ENCODE assay signal across 1 mouse cellular context in the genomic region with DNA sequence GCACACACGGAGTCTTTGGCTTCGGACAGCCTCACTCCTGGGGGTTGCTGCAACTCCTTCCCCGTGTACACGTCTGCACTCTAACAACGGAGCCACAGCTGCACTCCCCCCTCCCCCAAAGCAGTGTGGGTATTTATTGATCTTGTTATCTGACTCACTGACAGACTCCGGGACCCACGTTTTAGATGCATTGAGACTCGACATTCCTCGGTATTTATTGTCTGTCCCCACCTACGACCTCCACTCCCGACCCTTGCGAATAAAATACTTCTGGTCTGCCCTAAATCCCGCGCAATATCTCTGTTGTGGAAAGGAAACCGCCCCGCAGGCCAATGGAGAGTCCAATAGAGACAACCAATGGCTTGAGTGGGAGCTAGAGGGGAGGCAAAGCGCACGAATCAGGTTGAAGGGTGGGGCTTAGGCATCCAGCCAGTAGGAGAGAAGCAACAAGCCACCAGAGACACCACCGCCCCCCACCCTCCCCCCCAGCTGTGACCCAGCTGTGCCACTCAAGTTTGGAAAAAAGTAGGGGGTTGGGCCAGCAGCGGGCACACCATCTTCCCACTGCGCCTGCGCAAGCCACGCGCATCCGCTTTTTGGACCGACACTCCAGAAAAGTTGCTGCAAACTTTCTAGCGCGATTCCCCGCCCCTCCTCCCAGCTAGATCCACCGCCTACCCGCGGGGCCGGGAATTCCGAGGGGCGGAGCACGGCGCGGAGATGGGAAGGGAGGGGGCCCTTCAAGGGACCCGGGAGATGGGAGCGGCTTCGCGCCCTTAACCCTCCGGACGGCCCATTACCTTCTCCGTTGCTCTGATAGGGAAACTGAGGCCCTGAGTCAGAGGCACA.
TF ChIP-seq lines count a peak whose summit lies in the region.

No protein-coding gene starts in this region.

TF ChIP-seq in C2C12, 6 proteins besides CTCF, POLR2A, EP300 and RAD21:
- TF ChIP-seq MYOD1 (IDR thresholded peaks at IDR 0.05; ENCODE audit: control insufficient read depth, insufficient read length, low read depth) (no peak), CEBPB (IDR thresholded peaks at IDR 0.05; ENCODE audit: low read depth) (no peak), FOSL1 (IDR thresholded peaks at IDR 0.05; ENCODE audit: insufficient read depth, low read length, poor library complexity, severe bottlenecking) (no peak), MYOG (IDR thresholded peaks at IDR 0.05; ENCODE audit: control insufficient read depth, extremely low read depth, insufficient read length) (no peak), USF1 (IDR thresholded peaks at IDR 0.05; ENCODE audit: low read depth) (no peak), MAX (IDR thresholded peaks at IDR 0.05) (no peak)
